Mouse (Mus musculus) heart, postnatal 0 days (tissue): ENCODE measurements around the gene Adcy2.

Experiments
- CTCF ChIP-seq: IDR thresholded peaks from 2 replicates; pipeline ENCODE4 v1.5.1; 2016; ENCODE audit warnings: antibody characterized with exemption, control low read depth, low read depth
- EP300 ChIP-seq: IDR thresholded peaks from 2 replicates; pipeline ENCODE4 v1.6.1; 2016; ENCODE audit warnings: antibody characterized with exemption, low read depth

DNA sequence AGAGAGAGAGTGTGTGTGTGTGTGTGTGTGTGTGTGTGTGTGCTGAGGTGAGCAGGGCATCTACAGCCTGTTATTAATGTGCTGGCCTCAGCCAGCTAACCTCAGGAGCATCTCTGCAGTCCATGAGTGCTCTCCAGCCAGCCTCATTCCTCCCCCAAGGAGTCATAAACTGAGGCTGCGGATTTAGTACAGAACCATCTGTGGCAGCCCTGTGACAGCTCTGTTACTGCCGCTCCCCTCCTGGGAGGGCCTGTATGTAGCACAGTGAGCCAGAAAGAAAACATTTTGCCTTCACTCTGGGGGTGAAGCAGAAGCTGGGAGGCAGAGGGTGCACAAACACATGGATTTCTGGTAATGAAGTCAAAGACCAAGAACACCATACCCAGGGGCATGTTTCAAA lies 159.8 kb downstream of the Adcy2 start:
- no peak for TF ChIP-seq CTCF
- TF ChIP-seq EP300 = no peak
